Mouse (Mus musculus) regulatory T cell (primary cell): Measurements from ENCODE around the gene Tnfaip8l1.

Source experiments
- in situ Hi-C: fragments of 300-600 bp; cut with MboI, MseI; formaldehyde crosslinking; loops from one replicate; pipeline ENCODE4 v1.15.1; 2025; ENCODE audit warnings: high pct_unique_total_duplicates

The Tnfaip8l1 gene

DNA sequence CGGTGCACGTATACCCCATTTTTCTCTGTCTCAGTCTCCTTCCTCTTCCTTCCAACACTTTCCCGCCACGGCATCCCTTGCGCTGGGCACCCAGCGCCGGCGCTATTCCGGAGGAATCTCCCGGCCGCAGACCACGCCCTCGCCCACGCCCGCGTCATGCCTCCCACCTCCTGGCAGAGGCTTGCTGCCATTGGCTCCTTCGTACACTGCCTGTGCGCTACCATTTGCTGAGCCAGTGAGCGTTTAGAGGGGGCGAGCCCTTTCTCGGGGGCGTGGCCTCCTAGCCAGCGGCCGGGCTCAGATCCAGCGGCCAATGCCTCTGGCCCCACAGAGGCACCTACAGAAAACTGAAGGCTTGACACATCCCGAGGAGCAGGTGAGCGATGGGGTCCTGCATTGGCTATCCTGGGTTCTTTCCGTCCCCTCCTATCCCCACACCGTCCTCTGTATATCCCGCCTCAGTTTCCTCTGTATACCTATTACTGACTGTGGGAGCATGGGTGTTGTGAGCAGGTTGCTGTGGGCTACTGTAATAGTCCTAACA is at the start of gene Tnfaip8l1:
Gene Tnfaip8l1 (plus strand): TSS at position 247 of the 544 bp plus-strand sequence.
- in situ Hi-C loops: no loop called here

DNA sequence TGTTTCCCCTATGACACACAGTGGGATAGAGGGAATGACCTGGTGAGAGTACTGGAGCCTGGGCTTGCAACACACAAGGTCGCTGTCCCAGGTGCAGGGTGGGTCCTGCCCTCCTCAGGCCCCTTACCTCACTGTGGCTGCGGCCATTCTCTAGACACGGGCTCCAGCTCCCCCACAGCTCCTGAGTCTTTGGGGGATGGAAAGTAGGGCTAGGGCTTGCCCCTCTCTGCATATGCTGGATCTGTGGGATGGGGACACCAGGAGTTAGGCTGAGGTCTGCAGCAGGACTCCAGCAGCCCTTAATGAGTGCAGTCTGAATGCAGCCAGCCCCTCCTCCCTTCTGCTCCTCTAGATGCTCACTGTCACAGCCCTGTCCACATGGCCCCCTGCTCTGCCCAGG is 49.5 kb upstream of the Tnfaip8l1 start:
- in situ Hi-C loops: no loop called here

DNA sequence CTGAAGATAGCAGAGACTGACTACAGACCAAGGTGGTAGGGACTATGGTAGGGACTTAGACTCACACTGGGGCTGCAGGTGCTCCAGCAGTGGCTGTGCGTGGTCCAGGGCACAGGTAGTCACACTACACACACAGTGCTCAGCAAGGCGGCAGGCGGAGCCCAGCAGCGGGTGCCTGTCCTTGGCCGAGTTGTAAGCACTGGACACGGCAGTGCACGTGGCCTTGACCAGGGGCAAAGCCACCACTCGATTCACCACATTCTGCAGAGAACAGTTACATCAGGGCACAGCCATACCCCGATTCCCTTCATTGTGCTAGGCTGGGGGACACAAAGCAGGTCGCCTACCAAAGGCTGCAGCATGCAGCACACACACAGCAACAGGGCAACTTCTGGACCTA is 46.1 kb upstream of the Tnfaip8l1 start:
- in situ Hi-C loops: no loop called here

DNA sequence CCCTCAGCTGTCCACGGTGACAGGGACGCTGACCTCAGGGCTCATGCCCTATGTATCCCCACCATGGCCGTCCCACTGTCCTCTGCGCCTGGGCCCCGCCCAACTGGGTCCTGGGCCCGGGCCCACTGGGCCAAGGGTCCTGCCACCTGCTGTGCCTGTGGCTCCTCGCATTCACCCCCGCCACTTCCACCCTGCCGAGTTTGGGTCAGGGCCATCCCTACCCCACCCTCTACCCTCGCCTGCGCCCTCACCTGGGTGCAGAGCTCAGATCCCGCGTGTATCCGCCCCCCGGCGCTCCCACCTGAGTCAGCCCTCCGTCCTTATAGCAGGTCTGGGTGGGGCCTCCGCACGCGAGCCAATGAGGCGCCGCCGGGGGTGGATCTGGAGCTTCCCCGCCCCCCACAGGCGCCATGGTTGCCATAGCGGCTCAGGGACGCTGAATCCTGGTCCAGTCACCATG is 45.0 kb upstream of the Tnfaip8l1 start, which contains the start of gene Plin5:
Gene Plin5 (minus strand): TSS at position 346 of the 460 bp plus-strand sequence.
- in situ Hi-C loops: no loop called here

DNA sequence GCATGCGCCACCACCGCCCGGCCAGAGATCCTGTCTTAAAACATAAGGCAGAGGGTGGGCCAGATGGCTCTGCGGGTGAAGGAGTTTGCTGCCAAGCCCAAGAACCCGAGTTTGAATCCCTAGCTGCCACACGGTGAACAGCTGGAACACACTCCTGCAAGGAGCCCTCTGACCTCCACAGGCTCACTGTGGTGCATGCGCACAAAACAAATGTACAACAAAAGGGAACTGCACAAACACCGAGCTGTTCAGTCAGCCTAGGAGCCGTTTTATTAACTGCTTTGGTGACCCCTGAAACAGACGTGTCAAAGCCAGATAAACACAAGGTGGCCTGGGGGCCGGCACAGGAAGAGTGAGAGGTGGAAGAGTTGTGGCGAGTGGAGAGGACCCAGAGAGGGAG is 42.8 kb upstream of the Tnfaip8l1 start:
- in situ Hi-C loops: no loop called here

DNA sequence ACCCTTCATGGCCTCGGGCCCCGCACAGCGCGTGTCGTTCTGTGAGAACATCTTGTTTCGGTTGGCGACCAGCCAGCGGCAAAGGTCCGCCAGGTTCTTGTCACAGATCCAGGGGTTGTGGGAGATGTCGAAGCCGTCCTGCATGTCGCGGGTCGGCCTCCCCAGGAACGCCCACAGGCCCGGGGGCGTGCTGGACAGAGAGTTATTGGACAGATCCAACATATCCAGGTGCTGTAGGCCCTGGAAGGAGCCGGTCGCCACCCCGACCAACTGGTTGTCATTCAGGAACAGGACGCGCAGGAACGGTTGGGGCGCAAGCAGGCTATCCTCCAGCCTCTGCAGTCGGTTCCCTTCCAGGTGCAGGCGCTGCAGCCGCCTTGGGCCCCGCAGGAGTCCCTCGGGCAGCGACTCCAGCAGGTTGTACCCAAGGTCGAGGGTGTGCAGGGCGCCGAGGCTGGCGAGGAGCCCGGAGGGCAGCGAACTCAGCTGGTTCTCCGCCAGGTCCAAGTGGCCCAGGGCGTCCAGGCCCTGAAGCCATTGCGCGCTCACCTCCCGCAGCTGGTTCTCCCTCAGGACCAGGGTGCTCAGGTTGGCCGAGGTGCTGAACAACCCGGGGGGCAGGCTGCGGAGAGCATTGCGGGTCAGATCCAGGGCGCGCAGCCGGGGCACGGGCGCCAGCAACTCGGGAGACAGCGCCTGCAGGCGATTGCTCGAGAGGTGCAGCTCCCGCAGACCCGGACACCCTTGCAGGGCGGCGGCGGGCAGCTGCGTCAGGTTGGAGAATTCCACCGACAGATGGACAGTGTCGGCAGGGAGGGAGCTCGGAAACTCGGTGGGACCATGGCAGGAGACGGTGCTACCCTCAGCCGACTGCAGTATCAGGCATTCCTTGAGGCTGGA is 42.0 kb upstream of the Tnfaip8l1 start:
- in situ Hi-C loops: no loop called here

DNA sequence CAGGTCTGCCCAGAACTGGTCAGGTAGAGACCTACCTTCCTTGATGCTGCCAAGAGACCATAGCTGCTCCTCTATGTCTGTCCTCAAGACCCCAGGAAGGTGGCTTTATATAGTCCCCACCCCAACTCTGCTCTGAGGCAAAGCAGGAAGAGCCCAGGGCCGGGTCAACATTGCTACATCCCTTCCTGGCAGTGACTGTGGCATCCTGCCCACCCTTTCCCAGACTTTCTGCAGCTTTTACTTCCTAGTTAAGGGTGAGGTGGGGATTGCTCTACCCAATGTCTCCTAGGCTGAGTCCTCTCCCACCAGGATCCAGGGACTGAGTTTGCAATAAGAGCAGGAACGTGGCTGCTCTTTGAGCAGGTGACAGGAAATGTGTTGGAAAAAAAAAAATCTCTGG is 40.5 kb upstream of the Tnfaip8l1 start, which contains the start of gene Lrg1:
Gene Lrg1 (minus strand): TSS at position 176 of the 400 bp plus-strand sequence.
- in situ Hi-C loops: no loop called here

DNA sequence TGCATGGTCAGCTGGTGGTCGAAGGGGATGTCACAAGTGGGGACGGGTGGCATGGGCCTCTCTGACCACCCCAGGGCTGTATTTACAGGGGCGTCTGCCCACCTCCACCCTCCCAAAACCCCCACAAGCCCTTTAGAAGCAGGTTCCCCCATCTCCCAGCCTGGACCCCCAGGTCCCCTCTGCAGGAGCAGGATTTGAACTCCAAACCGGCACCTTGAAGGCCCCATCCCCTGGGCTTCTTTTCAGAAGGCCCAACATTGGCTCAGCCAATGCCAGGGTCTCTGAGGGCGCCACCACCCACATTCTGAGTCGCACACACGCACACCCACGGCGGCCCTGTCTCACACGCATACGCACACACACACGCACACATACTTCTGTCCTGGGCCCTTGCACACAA is 39.1 kb upstream of the Tnfaip8l1 start:
- in situ Hi-C loops: no loop called here

DNA sequence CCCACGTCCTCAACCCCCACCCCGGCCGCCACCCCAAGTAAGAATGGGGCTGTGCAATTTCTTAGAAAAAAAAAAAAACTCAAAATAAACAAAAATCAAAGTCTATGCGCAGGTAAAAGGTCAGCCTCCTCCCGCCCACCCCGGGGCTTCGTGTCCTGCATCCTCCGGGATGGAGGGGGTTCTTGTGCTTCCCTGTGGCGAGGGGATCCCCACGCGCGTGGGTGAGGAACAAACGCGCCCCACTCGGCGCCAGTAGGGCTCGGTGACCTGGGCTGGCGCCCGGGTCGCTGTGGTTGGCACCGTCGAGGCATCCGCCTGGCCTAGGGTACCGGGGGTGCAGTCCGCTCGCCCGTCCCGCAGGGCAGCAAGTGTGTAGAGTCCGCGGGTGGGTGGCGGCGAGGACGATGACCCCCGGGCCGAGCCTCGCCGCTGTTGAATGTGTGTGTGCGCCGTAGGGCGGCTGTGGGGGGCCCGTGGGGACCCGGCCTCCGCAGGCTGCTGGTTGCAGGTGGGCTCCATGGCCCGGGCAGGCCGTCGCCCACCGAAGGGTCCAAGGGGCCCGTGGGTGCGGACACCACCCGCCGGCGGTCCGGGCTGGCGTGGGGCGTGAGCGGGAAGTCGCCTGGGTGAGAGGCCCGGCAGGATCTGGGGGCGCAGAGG is 38.5 kb upstream of the Tnfaip8l1 start:
- in situ Hi-C loops: no loop called here

DNA sequence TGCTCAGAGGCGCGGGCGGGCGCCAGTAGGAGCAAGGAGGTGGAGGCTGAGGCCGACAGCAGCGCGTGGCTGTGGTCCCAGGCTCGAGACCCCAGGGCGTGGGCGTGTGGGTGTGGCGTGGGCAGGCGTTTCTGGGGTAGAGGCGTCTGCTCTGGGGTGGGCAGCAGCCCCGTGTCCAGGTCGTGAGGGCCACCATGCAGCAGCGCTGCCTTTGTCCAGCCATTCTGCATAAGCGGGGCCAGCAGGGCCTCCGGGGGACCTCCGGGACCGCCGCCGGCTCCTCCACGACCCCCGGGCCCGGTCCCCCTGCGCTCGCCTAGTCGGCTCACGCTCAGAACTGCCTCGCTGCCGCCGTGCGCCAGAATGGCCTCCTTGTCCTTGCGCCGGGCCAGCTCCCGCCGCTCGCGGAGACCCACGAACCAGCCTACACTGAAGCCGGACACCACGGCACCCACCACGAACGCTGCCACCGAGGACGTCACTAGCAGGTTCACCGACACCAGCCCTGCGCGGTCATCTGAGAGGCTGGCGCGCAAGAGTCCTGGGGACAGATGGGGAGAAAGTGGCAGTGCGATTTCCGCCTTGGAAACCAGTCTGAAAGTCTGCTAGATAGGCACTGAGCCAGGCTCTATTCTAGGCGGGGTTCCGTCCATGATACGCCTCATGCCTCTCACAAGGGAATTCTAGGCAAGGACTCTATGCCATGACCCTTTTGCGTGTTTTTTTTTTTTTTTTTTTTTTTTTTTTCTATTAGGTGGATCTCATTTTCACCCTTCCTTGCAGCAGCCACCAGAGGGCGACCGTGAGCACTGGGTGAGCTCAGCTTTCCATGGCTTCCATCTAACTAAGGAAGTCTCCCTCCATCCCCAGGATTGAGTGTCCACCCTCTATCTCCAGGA is 37.7 kb upstream of the Tnfaip8l1 start:
- in situ Hi-C loops: no loop called here

DNA sequence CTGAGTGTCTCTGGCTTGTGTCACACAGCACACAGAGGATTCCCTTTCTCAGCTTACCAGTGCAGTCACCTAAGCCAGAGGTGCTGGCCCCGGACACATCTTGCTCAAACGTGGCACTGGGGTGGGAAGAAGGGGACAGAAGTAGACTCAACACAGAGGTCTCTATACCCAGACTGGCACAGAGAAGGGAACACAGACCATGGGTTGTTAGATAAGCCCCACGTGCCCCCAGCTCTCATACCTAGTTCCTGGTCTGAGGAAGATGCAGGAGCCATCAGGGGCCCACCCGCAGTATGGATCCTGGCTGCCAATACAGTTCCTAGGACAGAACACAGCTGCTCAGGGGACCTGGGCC is 37.0 kb upstream of the Tnfaip8l1 start:
- in situ Hi-C loops: no loop called here

DNA sequence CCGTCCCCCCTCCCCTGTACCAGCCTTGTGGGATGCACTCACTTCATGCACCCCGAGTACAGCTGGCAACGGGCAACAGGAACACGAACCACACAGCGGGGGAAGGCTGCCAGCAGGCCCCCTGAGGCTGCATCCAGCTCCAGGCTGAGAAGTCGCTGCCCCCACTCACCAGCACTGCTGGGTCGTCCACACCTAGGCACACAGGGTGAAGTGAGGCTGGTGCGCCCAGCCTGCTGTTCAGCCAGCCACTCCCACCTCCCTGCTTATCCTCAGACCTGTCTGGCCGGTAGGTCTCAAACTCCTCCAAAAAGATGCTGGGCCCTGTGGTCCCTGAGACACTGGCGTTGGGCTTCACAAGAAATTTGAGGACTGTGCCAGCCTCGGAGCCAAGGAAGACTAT is 36.1 kb upstream of the Tnfaip8l1 start:
- in situ Hi-C loops: no loop called here

DNA sequence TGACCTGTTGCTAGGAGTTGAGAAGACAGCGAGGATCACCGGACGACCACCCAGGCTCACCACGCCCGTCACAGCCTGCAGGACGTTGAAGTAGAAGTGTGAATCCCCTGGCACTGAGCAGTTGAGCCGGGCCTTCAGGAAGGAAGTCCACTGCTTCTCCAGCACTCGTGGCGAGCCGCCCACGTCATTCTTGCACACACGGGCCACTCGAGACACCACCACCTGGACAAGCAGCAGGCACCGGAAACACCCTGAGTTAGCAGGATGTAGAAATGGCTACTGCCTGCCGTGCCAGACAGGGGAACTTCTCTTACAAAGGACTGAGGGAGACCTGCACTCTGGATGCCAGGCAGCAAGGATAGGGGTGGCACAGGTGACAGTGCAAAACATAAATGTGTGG is 34.0 kb upstream of the Tnfaip8l1 start:
- in situ Hi-C loops: no loop called here

DNA sequence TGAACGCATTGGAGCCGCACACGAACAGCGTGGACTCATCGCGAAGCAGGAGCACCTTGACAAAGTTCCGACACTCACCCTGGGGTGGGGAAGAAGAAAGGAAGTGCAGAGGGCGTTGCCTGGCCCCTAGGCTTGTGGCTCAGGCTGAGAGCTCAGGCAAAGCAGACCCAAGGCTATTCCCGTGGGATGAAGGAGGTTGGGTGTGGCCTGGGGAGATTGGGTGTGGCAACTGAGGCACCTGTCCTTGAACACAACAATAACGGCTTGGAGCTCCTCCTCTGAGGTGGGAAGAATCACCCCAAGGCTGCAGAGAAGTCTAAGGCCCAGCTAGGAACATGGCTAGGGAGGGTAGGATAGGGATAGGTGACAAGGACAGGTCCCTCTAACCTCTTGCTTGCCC is 31.1 kb upstream of the Tnfaip8l1 start:
- in situ Hi-C loops: loop anchor here (5.0 kb wide), 1 partner anchor 116 kb away; no protein-coding TSS in a partner anchor

DNA sequence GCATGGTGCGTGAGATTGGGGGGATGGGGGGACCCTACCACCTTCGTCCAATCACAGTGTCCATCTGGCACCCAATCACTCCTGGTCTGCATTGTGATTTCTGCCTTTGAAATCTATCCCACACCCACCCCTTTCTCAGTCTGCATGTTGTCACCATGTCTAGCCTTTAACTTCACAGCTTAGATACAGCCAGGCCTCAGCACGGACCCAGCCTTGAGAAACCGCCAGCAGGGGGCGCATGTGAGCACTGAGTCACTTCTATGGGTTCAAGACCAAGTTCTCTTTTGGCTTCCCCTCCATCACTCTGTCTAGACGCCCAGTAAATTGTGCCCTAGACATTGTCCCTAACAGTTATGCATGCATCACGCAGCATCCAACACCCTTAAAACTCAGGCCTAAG is 30.5 kb upstream of the Tnfaip8l1 start:
- in situ Hi-C loops: loop anchor here (5.0 kb wide), 1 partner anchor 115 kb away; no protein-coding TSS in a partner anchor

DNA sequence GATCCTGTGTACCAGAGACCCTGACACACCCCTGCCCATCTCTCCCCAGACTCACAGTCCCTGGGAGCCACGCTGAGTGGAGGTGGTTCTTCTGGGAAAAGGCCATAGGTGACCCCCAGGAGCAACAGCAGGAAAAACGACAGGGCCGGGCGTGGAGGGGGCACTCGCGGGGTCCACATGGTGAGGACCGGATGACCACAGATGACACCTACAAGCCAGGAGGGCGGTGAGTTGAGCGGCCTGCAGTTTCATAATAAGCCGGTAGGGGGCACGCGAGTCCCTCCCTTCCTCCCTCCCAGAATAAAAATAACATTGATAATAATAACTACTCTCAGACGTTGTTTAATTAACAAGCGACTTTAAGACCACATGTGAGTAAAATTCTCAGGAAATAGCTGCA is 29.6 kb upstream of the Tnfaip8l1 start:
- in situ Hi-C loops: loop anchor here (5.0 kb wide), 1 partner anchor 115 kb away; no protein-coding TSS in a partner anchor

DNA sequence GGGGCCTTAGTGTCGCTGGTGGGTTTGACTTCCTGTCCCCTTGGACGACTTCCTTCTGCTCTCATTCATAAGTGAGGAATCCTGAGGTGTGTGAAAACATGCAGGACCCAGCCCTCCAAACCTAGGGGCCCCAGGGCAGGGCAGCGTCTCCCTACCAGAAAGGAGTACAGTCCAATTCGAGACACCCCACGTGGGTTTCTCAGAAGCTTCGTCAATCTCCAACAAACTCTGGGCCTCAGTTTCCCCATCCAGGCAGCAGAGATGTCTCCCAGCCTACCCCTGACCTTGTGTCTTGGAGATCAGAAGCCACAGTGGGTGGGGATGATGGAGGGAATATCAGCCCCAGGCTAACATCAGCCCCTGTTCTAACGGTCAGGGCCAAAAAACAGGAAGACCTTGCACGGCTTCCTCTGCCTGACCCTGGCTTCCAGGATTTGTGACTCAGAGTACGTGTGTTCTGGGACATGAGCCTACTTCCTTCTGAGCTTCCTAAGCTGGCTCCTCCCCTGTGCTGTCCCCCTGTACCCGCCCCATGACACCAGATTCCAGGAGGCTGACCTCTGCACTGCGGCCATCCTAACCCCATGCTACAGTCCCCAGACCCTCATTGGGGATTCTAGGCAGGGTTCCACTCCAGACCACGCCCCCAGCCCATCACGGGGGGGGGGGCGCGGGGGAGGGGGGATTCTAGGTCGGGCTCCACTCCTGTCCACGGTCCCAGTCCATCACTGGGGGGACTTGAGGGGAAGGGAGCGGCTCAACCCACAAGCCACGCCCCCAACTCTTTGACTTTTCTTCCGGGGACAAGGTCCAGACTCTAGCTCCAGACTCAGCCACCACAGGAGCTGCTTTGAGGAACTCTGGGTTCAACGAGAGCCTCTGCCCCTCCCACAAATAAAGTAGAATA is 28.6 kb upstream of the Tnfaip8l1 start:
- in situ Hi-C loops: loop anchor here (5.0 kb wide), 1 partner anchor 114 kb away; no protein-coding TSS in a partner anchor

DNA sequence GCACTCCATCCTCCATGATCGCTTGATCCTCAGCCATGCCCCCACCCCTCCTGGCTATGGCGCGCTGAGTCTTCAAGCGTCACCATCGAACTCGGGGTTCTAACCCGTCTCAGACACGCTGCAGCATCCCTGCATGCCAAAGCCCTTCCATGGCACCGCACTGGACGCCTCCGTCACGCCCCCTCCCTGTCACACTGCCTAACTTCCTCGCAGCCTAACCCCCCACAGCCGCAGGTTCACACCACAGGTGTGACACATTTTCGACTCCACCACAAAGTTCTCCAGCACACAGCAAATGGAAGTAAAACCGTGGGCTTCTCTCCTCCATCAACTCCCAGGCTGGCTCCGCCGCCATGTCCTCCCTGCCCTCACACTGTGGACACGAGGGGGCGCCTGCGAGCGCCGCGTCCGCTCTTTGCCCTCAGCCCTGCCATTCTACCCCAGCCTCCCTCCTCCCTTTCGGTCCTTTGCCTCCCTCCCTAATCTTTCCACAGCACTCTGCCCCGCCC is 27.8 kb upstream of the Tnfaip8l1 start:
- in situ Hi-C loops: loop anchor here (5.0 kb wide), 1 partner anchor 113 kb away; no protein-coding TSS in a partner anchor

DNA sequence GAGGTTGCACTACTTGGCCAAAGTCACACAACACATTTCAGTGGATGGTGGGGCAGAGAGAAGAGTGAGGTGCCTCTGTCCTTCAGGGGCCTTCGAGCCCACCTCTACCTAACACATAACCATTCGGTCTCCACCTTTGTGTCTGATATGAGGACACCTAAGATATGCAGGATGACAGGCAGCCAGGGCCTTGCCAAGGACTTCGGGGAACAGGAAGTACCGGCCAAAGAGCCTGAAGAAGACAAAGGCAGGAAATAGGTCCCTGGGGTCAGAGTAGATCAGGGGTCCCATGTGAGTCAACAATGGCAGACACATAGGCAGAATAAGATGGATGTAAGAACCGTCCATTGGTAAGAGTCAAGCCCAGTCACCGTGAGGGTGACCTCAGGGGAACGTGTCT is 25.7 kb upstream of the Tnfaip8l1 start:
- in situ Hi-C loops: no loop called here
